Mouse (Mus musculus): ENCODE measurements around the gene 4930467E23Rik. TPM values are rescaled to one million over a fixed set of nuclear protein-coding genes. Genes with fewer than 3 reads are reported as not detected.
"Not testable (repeated sequence)": the region's sequence is repeated elsewhere in the genome, so short reads cannot be mapped to it uniquely, and the experiment has no call there.

The 4930467E23Rik gene
- total and polyA plus RNA-seq, 3 experiments = 0.14 to 0.55 TPM; not detected in 1

DNA sequence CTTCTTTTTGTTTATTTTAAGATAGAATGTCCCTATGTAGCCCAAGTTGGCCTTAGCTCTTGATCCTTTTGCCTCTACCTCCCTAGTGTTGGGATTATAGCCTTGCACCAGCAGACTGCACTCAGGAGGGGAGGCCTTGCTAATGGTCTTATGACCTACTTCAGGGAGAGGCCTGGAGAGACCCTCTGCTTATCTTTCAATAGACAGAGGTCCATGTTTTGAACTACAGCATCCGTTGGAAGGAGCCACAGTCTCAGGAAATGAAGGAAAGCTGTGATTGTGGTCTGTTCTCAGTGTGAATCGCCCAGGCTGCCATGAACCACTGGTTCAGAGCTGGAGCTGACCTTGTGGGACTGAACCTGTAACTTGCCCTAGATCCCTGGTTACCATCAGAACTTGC lies 27.1 kb upstream of the 4930467E23Rik start:
- H3K36me3 ChIP-seq (ENCODE audit: control insufficient read depth, insufficient read depth, low read length); H3K79me2 ChIP-seq (replicated peaks; ENCODE audit: control insufficient read depth, insufficient read depth, low read length); H3K4me1 ChIP-seq (ENCODE audit: control insufficient read depth, insufficient read depth, low read length); intact Hi-C loops (cut with DNase I); DNase-seq; H3K27me3 ChIP-seq (ENCODE audit: control insufficient read depth, insufficient read depth, low read length); H3K4me3 ChIP-seq; H3K9ac ChIP-seq (ENCODE audit: low read depth, low read length); H3K27ac ChIP-seq: not testable (repeated sequence)
- 52% methylated on average over 2 of the region's 2 CpGs for WGBS

DNA sequence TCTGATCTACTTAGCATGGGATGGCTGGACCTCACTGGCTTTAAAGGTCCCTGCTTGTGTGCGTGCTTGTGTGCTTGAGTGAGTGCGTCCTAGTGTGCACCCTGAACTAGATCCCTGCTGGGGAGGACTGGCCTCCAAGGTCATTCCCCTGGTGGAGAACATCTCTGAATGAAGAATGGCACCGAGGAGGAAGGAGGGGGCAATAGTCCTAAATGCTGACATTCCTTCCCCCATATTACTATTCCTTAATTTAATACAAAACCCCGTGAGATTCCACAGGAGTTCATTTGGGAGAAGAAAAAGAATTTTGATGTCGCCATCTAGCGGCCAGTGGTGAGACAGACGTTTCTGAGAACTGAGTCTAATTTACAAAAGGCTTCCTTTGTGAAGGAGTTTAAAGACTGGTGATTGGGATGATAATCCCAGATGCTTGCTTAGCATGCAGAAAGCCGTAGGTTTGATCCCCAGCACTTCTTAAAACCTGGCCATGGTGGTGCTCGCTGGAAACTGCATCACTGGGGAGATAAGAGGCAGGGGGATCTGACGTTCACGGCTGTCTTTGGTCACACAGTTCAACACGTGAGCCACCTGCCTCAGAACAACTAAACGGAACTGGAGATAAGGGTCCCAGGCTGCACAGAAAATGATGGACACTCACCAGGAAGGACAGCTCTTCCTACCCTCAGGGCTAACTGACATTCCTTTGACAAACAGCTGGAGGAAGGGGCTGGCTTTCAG lies 26.2 kb upstream of the 4930467E23Rik start:
- TF ChIP-seq CTCF (IDR thresholded peaks at IDR 0.05) = peak; percentile 64
- not testable (repeated sequence) for H3K27me3 ChIP-seq (ENCODE audit: control insufficient read depth, insufficient read depth, low read length)

DNA sequence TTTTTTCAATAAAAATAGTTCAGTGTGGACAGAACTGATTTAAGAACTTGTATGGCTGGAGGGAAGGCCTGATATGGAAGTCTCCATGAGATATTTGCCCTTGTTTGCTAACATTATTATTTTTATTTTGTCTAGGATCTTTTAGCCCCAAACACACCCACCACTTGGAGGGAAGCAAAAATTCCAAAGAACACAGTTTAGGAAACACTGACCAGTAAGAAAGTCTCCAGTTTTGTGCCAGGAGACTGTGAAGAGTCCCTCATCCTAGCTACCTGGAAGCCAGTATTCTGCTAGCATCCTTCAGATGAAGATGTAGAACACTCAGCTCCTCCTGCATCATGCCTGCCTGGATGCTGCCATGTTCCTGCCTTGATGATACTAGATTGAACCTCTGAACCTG lies 25.5 kb upstream of the 4930467E23Rik start:
- H3K4me1 ChIP-seq (ENCODE audit: control insufficient read depth, insufficient read depth, low read length); H3K79me2 ChIP-seq (replicated peaks; ENCODE audit: control insufficient read depth, insufficient read depth, low read length); intact Hi-C loops (cut with DNase I); H3K27ac ChIP-seq; DNase-seq; H3K27me3 ChIP-seq (ENCODE audit: control insufficient read depth, insufficient read depth, low read length); H3K4me3 ChIP-seq; H3K9ac ChIP-seq (ENCODE audit: low read depth, low read length); H3K36me3 ChIP-seq (ENCODE audit: control insufficient read depth, insufficient read depth, low read length): not testable (repeated sequence)

More for the DNA sequence above, 26.2 kb upstream of the 4930467E23Rik start:
- WGBS = 29% methylated on average over 13 of the region's 13 CpGs
- H3K9ac ChIP-seq (ENCODE audit: low read depth, low read length); H3K36me3 ChIP-seq (ENCODE audit: control insufficient read depth, insufficient read depth, low read length); H3K4me3 ChIP-seq; H3K79me2 ChIP-seq (replicated peaks; ENCODE audit: control insufficient read depth, insufficient read depth, low read length); H3K27ac ChIP-seq; H3K4me1 ChIP-seq (ENCODE audit: control insufficient read depth, insufficient read depth, low read length); intact Hi-C loops (cut with DNase I): not testable (repeated sequence)
- DNase-seq = peak; percentile 61 to 73

DNA sequence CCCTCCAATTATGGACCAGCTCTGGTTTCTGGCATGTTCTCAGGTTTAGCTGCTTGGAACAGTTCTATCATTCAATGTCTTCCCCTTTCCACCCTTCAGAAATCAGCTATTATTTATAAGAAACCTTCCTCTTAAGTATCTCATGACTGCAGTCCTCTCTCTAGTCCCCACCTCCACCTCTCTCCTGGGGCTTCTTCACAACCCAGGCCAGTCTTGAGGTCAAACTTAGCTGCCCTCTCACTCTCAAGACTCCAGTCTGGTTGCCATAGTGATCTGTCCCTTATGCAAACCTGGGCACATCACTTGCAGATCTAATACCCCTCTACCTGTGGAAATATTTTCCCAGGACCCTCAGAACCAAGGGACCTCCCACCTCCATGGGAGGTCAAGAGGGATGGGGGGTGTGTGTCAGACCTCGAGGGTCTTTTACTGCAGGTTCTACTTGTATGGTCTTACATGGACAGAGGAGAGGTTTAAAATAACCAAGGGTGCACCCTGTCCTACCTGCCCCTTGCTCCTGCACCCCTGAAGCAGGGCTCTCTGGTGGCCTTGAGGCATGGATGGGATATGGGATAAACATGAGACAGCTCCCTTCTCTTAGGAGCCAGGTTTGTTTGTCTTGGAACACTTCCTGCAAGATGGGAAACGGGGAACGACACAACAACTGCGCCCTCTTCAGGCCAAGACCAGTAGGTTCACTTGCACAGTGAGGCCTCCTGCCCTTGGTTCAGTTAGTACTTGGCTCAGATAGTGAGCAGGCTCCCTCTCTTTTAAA lies 24.7 kb upstream of the 4930467E23Rik start:
- H3K4me3 ChIP-seq; H3K4me1 ChIP-seq (ENCODE audit: control insufficient read depth, insufficient read depth, low read length); H3K9ac ChIP-seq (ENCODE audit: low read depth, low read length); H3K27me3 ChIP-seq (ENCODE audit: control insufficient read depth, insufficient read depth, low read length); intact Hi-C loops (cut with DNase I); H3K27ac ChIP-seq; H3K79me2 ChIP-seq (replicated peaks; ENCODE audit: control insufficient read depth, insufficient read depth, low read length); H3K36me3 ChIP-seq (ENCODE audit: control insufficient read depth, insufficient read depth, low read length): not testable (repeated sequence)
- peak; percentile 46 to 66 for DNase-seq
- 27% methylated on average over 3 of the region's 4 CpGs for WGBS

GRCm38 (mm10) chr8:19705216-19705600 lies 24.2 kb upstream of the 4930467E23Rik start:
- H3K9ac ChIP-seq (ENCODE audit: low read depth, low read length); H3K27me3 ChIP-seq (ENCODE audit: control insufficient read depth, insufficient read depth, low read length); H3K4me1 ChIP-seq (ENCODE audit: control insufficient read depth, insufficient read depth, low read length); H3K27ac ChIP-seq; H3K36me3 ChIP-seq (ENCODE audit: control insufficient read depth, insufficient read depth, low read length); DNase-seq; H3K4me3 ChIP-seq; intact Hi-C loops (cut with DNase I); H3K79me2 ChIP-seq (replicated peaks; ENCODE audit: control insufficient read depth, insufficient read depth, low read length): not testable (repeated sequence)
- peak; percentile 26; the same call in 1 of the 2 replicates for TF ChIP-seq CTCF (IDR thresholded peaks at IDR 0.05)
- 69% methylated on average over 9 of the region's 9 CpGs for WGBS

GRCm38 (mm10) chr8:19706101-19706725 lies 23.2 kb upstream of the 4930467E23Rik start:
- intact Hi-C loops (cut with DNase I); H3K79me2 ChIP-seq (replicated peaks; ENCODE audit: control insufficient read depth, insufficient read depth, low read length); DNase-seq; H3K9ac ChIP-seq (ENCODE audit: low read depth, low read length); H3K27me3 ChIP-seq (ENCODE audit: control insufficient read depth, insufficient read depth, low read length); H3K36me3 ChIP-seq (ENCODE audit: control insufficient read depth, insufficient read depth, low read length); H3K4me1 ChIP-seq (ENCODE audit: control insufficient read depth, insufficient read depth, low read length); H3K27ac ChIP-seq; H3K4me3 ChIP-seq: not testable (repeated sequence)
- 66% methylated on average over 4 of the region's 4 CpGs for WGBS

Measured in heart, adult 2 months (tissue).